ENCODE assay signal across 12 mouse cellular contexts in the genomic region with DNA sequence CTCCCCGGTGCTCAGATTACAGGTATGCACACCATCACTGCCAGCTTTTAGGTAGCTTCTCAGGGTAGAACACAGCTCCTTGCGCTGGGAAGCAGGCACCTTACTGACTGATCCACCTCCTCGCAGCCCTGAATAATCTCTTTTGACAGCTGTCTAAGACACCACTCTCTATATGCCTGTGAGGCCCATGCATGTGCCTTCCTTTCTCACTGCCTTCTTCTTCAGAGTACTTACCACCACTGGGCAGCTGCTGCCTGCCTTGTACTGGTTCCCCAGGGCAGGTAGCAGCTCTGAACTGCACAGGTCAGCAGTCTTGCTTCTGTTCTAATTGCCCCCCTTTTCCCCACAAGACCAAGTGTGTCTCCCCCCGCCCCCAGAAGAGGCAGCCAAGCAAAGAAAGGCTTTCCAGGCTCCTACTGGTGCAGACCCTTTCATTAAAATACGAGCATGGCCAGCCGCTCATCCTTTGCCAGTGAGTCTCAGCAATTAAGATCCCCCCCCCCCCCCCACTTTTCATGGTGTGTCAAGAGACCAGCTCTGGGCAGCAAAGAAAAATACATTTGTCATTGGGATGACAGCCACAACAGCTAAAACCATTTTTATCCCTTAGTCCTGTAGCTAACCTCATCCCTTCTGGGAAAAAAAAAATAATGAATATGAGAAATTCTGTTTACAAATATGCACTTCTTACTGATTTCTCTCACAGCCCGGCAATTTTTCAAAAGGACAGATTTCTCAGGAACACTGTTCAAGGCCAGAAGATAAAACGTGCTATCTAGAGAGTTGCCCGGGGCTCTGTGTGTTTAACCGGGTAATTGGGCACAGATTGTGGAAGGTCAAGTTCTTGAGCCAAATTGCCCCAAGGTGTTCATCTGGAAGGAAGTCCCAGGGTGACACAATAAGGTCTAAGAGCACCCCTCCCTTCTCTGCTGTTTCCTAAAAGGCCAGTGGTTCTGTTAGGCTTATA.
DNase-seq lines count a peak whose midpoint lies in the region; ATAC-seq and TF ChIP-seq lines count a peak whose summit lies in the region.
"Had no signal": no experiment of that assay in that cellular context is flagged by ENCODE, and none has a peak within 500 bp of the region (broad histone marks: within the 10 kb centered on the region; RNA-seq: fewer than 3 reads in every experiment).

No protein-coding gene starts in this region.

- H3K4me1 ChIP-seq in kidney, embryonic 15.5 days: peaks cover 48% of the 10 kb centered on the region
- peaks cover 3% of the 10 kb centered on the region; the same call in 1 of the 2 replicates for H3K4me1 ChIP-seq in embryonic facial prominence, embryonic 11.5 days (ENCODE audit: control insufficient read depth, insufficient read depth, low read length)
- H3K4me1 ChIP-seq in hindbrain, embryonic 15.5 days (replicated peaks): peaks cover 27% of the 10 kb centered on the region
- H3K4me1 ChIP-seq in neural tube, embryonic 13.5 days (replicated peaks): peaks cover 34% of the 10 kb centered on the region
- no peaks in the 10 kb centered on the region for H3K4me1 ChIP-seq in kidney, adult 2 months (ENCODE audit: control insufficient read depth, insufficient read depth, low read length)
- H3K4me1 ChIP-seq: megakaryocyte, embryonic 14.5 days had no signal

- TF ChIP-seq CTCF in kidney, adult 2 months (conservative IDR thresholded peaks at IDR 0.05; ENCODE audit: insufficient read depth, insufficient read length, low read depth, low read length): no peak

- H3K27ac ChIP-seq in kidney, embryonic 15.5 days: no peak overlapping the region
- H3K27ac ChIP-seq in embryonic facial prominence, embryonic 11.5 days (replicated peaks; ENCODE audit: low read depth, low read length): no peak overlapping the region
- 0 out of 2 replicates have a peak overlapping the region, but pooled peaks have one; percentile 32 for H3K27ac ChIP-seq in hindbrain, embryonic 15.5 days (replicated peaks)
- H3K27ac ChIP-seq in neural tube, embryonic 13.5 days (replicated peaks): peak overlapping the region; percentile 69
- H3K27ac ChIP-seq in kidney, adult 2 months (ENCODE audit: insufficient read depth, low read depth, low read length): no peak overlapping the region
- H3K27ac ChIP-seq: embryonic facial prominence, embryonic 15.5 days had no signal

- WGBS in kidney, embryonic 15.5 days: 38% methylated on average over 10 of the region's 10 CpGs
- 33% methylated on average over 10 of the region's 10 CpGs for WGBS in embryonic facial prominence, embryonic 11.5 days
- WGBS in hindbrain, embryonic 15.5 days: 31% methylated on average over 10 of the region's 10 CpGs
- WGBS in neural tube, embryonic 13.5 days: 34% methylated on average over 10 of the region's 10 CpGs
- WGBS in kidney, adult 2 months: 51% methylated on average over 10 of the region's 10 CpGs

- no peak for TF ChIP-seq POLR2A in kidney, adult 2 months (IDR thresholded peaks at IDR 0.05; ENCODE audit: low read depth, low read length)

- H3K9ac ChIP-seq in kidney, embryonic 15.5 days: no peak overlapping the region
- H3K9ac ChIP-seq in embryonic facial prominence, embryonic 11.5 days (replicated peaks; ENCODE audit: low read length): no peak overlapping the region
- H3K9ac ChIP-seq in hindbrain, embryonic 15.5 days: no peak overlapping the region
- peak overlapping the region; percentile 17; the same call in 1 of the 2 replicates for H3K9ac ChIP-seq in neural tube, embryonic 13.5 days
- H3K9ac ChIP-seq: embryonic facial prominence, embryonic 15.5 days had no signal

- H3K4me3 ChIP-seq in kidney, embryonic 15.5 days (replicated peaks): no peak overlapping the region
- no peak overlapping the region for H3K4me3 ChIP-seq in embryonic facial prominence, embryonic 11.5 days (ENCODE audit: low read depth, low read length)
- H3K4me3 ChIP-seq in hindbrain, embryonic 15.5 days: no peak overlapping the region
- H3K4me3 ChIP-seq in neural tube, embryonic 13.5 days: no peak overlapping the region
- no peak overlapping the region for H3K4me3 ChIP-seq in kidney, adult 2 months (ENCODE audit: insufficient read depth, low read depth, low read length)
- H3K4me3 ChIP-seq: embryonic facial prominence, embryonic 15.5 days; megakaryocyte, embryonic 14.5 days had no signal

- H3K9me3 ChIP-seq in kidney, embryonic 15.5 days (replicated peaks): no peaks in the 10 kb centered on the region
- no peaks in the 10 kb centered on the region for H3K9me3 ChIP-seq in embryonic facial prominence, embryonic 11.5 days (replicated peaks; ENCODE audit: control insufficient read depth, low read length)
- H3K9me3 ChIP-seq in hindbrain, embryonic 15.5 days: no peaks in the 10 kb centered on the region
- no peaks in the 10 kb centered on the region for H3K9me3 ChIP-seq in neural tube, embryonic 13.5 days
- H3K9me3 ChIP-seq: embryonic facial prominence, embryonic 15.5 days; megakaryocyte, embryonic 14.5 days had no signal

- ATAC-seq in kidney, embryonic 15.5 days (replicated peaks; ENCODE audit: low FRiP score): peak; percentile 34; the same call in 1 of the 2 replicates
- peak; percentile 51 for ATAC-seq in embryonic facial prominence, embryonic 11.5 days (replicated peaks; ENCODE audit: insufficient number of reproducible peaks, low FRiP score, low TSS enrichment, low read depth)
- ATAC-seq in hindbrain, embryonic 15.5 days (ENCODE audit: low FRiP score, low read depth): peak; percentile 63; the same call in 1 of the 2 replicates
- peak; percentile 64; the same call in 1 of the 2 replicates for ATAC-seq in neural tube, embryonic 13.5 days (ENCODE audit: low read depth)

- no peaks in the 10 kb centered on the region for H3K36me3 ChIP-seq in kidney, embryonic 15.5 days
- H3K36me3 ChIP-seq in embryonic facial prominence, embryonic 11.5 days (replicated peaks; ENCODE audit: control insufficient read depth, insufficient read depth, low read depth, low read length): no peaks in the 10 kb centered on the region
- no peaks in the 10 kb centered on the region for H3K36me3 ChIP-seq in hindbrain, embryonic 15.5 days
- no peaks in the 10 kb centered on the region for H3K36me3 ChIP-seq in neural tube, embryonic 13.5 days
- no peaks in the 10 kb centered on the region for H3K36me3 ChIP-seq in kidney, adult 2 months (ENCODE audit: control insufficient read depth, insufficient read depth, low read length)
- H3K36me3 ChIP-seq: embryonic facial prominence, embryonic 15.5 days had no signal

- 0 out of 2 replicates have a peak, but pooled peaks cover 7% of the 10 kb centered on the region for H3K27me3 ChIP-seq in kidney, embryonic 15.5 days
- H3K27me3 ChIP-seq in embryonic facial prominence, embryonic 11.5 days (ENCODE audit: control insufficient read depth, insufficient read depth, low read length): no peaks in the 10 kb centered on the region
- no peaks in the 10 kb centered on the region for H3K27me3 ChIP-seq in hindbrain, embryonic 15.5 days
- no peaks in the 10 kb centered on the region; the same call in 1 of the 2 replicates for H3K27me3 ChIP-seq in neural tube, embryonic 13.5 days
- no peaks in the 10 kb centered on the region for H3K27me3 ChIP-seq in kidney, adult 2 months (replicated peaks; ENCODE audit: control insufficient read depth, insufficient read depth, low read length)
- H3K27me3 ChIP-seq: embryonic facial prominence, embryonic 15.5 days had no signal

- H3K4me2 ChIP-seq in kidney, embryonic 15.5 days: no peak overlapping the region
- no peak overlapping the region for H3K4me2 ChIP-seq in embryonic facial prominence, embryonic 11.5 days (ENCODE audit: low read depth, low read length)
- no peak overlapping the region for H3K4me2 ChIP-seq in hindbrain, embryonic 15.5 days
- no peak overlapping the region for H3K4me2 ChIP-seq in neural tube, embryonic 13.5 days
- H3K4me2 ChIP-seq: embryonic facial prominence, embryonic 15.5 days; liver, embryonic 11.5 days had no signal

- no peak for DNase-seq in kidney, adult 18-20 months
- DNase-seq in embryonic facial prominence, embryonic 11.5 days (ENCODE audit: low spot score): peak; percentile 48
- DNase-seq in kidney, adult 2 months: no peak
- DNase-seq in cerebellum, adult 18-20 months: no peak
- no peak for DNase-seq in lung, adult 18-20 months
- DNase-seq: gastrocnemius, postnatal 25 days had no signal

Comparison
In these comparisons a context has a peak if more than half of its experiments do, and no peak if none do; other contexts are left out.
1. H3K27ac ChIP-seq: peak in hindbrain, embryonic 15.5 days (single experiment) and neural tube, embryonic 13.5 days (single experiment); none in kidney, embryonic 15.5 days (single experiment), embryonic facial prominence, embryonic 11.5 days (single experiment) and kidney, adult 2 months (single experiment).
2. Peak in every context shown above with its lines, with median percentiles within 50 percentile points of each other: ATAC-seq.